Mouse (Mus musculus) erythroblast, embryonic 14.5 days (primary cell): ENCODE data around the gene Gnpat.

ENCODE experiments used
- GATA1 ChIP-seq: IDR thresholded peaks from 2 replicates; pipeline ENCODE4 v1.6.1; 2012; ENCODE audit warnings: low read length, inconsistent platforms, mixed read lengths
- TAL1 ChIP-seq: IDR thresholded peaks from 3 replicates; pipeline ENCODE4 v1.6.1; 2012; ENCODE audit warnings: low read length, inconsistent platforms, mixed read lengths

DNA sequence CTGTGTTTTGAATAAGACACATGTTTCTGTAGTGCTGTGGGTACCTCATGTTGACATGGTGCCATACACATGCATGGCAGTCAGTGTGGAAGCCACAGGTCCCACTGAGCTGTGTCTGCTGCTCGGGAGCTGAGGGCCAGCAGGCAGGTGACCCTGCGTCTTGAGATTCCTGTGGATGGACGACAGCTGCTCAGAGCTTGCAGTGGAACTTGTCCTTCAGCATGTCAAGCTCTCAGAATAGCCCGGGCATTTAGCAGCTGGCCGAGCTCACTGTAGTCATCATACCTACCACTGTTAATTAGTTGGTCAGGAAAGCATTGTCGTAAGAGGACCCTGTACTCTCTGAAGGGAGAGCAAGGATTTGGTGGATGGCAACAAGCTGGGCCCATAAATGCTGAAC lies 6.9 kb downstream of the Gnpat start:
- TF ChIP-seq GATA1 = no peak
- TF ChIP-seq TAL1 = no peak
